Mouse (Mus musculus): ENCODE results near the gene Grin3a.
A peak's percentile ranks its signal among the peaks of the same experiment; 100 is the strongest.
"Not testable (repeated sequence)": the region's sequence is repeated elsewhere in the genome, so short reads cannot be mapped to it uniquely, and the experiment has no call there.

The Grin3a gene

GRCm38 (mm10) chr4:49680171-49680875, 165.2 kb downstream of the Grin3a start:
- no peak for DNase-seq (ENCODE audit: low spot score in 2 of 2)

GRCm38 (mm10) chr4:49676790-49677189, 168.8 kb downstream of the Grin3a start:
- no peak for DNase-seq (ENCODE audit: low spot score in 2 of 2)

DNA sequence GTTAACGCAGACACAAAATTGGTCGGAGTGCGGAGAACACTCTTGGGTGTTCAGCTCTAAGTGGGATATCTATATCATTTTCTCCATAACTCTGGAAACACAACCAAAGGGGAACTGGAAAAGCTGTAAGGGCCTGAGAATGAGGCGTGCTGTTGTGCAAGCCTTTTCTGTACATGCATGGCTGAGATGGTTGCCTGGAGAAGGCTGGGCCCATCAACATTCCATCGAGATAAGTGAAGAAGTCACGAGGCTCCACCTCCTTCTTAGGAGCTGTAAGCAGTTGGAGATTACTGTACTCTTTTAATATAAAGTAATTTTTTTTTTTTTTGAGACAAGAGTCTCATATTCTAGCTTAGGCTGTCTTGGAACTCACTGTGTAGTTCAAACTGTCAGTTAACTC, 169.5 kb downstream of the Grin3a start:
- DNase-seq (ENCODE audit: low spot score in 2 of 2), result no peak

GRCm38 (mm10) chr4:49664850-49665249, 180.7 kb downstream of the Grin3a start:
- DNase-seq (ENCODE audit: low spot score in 2 of 2), result no peak

DNA sequence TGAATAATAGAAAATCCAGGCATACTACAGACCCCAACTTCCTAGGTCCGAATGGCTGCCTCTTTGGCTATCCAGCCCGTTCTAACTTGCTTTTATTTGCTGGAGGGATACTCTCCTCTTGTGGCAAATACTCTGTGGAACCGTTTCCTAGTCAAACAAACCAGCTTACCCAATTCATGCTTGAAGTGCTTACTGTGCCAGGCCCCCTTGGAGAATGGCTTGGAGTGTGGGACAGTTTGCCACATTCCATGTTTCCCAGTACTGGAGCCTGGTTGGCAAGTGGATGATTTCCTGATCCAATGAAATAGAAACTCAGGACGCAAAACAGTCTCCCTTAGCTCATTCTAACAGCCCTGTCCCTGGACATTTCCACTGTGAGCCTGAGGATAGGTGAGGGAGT, 183.3 kb downstream of the Grin3a start:
- DNase-seq (ENCODE audit: low spot score in 2 of 2), result no peak

DNA sequence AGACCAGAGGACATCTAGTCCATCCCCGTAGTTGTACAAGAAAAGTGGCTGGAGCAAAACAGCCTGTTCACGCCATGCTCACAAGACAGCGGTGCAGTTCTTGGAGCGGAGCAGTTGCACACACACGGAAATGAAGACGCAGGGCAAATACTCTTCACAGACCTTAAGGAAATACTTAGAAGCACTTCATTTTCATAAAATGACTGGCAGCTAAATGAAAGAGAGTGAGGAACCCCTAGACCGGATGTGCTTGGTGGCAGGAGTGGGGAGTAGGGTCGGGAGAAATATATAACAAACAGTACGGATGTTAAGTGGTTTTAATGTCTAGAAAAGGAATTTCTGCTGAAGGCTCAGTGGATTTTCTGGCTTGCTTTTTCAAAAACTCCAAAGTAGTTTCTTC, 183.9 kb downstream of the Grin3a start:
- no peak for DNase-seq (ENCODE audit: low spot score in 2 of 2)

DNA sequence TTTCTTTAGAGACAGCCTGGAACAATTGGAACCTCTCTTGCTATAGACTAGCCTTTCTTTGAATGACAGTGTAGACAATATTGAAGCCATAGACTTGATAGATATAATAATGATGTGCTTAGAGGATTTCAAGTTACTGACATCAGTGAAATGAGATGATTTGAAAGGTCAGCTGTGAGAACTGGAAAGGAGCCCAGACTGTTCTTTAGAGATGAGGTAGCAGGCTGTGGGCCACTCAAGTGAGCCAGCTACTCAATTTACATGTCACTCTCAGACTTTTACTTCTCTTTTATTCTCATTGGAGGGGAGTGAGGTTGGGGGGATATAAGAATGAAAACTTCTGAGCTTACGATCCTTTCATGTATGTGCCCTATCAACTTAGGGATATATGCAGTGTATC, 186.1 kb downstream of the Grin3a start:
- DNase-seq (ENCODE audit: low spot score in 2 of 2), result no peak

DNA sequence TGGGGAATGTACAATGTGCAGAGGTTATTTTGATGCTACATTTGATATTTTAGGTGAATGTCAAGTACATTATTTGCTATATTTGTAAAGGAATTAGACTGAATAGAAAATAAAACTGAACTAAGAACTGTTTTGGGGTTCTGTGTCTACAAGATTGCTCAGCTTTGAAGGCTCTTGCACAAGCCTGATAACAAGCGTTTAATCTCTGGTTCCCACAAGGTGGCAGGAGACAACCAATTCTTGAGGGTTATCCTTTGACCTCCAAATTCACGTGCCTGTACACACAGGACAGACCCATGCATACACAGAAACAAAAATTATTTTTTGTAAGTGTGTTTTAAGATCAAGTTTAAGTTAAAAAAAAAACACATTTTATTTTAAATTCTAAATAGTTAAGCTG, 205.6 kb downstream of the Grin3a start:
- DNase-seq (ENCODE audit: low spot score in 2 of 2), result no peak

DNA sequence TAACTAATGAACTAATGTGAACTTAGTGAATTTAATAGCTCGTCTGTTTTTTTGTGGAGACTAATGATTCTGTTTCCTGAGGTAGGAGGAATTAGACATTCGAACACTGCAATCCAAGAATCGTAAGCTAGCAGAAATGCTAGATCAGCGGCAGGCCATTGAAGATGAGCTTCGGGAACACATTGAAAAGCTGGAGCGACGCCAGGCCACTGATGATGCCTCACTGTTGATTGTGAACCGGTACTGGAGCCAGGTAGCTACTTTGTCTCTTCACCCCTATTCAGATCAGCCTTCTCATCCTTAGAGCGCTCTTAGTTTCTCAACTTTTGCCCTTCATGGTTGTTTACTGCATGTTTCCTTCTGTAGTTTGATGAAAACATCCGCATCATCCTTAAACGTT, 207.7 kb downstream of the Grin3a start:
- no peak for DNase-seq (ENCODE audit: low spot score in 2 of 2)

- no peak for DNase-seq (ENCODE audit: low spot score in 2 of 2)
Observed at GRCm38 (mm10) chr4:49632139-49632481, 213.4 kb downstream of the Grin3a start.

DNA sequence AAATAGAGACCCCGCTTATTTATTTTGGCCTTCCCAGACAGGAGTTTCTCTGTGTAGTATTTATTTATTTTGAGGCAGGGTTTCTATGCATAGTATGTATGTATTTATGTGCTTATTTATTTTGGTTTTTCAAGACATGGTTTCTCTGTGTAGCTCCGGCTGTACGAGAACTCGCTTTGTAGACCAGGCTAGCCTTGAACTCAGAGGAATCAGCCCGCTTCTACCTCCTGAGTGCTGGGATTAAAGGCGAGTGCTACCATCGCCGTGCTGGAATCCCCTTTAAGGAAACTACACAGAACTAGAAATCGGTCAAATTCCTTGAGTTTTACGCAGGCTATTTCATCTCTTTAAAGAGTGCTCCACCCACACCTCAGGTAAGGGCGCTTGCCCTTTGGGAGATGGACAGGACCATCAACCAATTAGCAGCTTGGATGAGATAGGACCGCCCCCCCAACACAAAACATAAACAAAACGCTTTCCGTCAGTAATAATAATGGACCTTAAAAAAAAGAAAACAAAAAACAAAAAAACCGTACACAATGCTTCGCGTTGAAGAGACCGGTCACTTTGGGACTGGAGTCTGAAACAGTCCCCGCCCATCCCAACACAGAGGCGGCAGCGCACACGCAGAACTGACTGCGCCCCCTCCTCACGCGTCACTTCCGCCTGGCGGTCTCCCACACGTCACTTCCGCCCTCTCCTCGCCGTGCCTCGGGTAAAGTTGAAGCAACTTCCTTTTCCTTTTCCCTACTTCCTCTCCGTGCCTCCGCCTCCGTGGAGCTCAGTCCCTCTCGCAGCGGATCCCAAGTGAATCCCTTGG, 214.0 kb downstream of the Grin3a start, which contains the start of gene Rnf20:
Gene Rnf20, plus strand, starts transcription at position 688 of the 820 bp plus-strand sequence.
- DNase-seq (ENCODE audit: low spot score in 2 of 2), result peak; percentile 87 to 93

- DNase-seq (ENCODE audit: low spot score in 2 of 2), result no peak
Observed at GRCm38 (mm10) chr4:49628941-49629340, 216.6 kb downstream of the Grin3a start.

- peak; percentile 33 to 63 for DNase-seq (ENCODE audit: low spot score in 2 of 2)
Observed at GRCm38 (mm10) chr4:49626973-49627372, 218.6 kb downstream of the Grin3a start.

- not testable (repeated sequence) for DNase-seq (ENCODE audit: low spot score in 2 of 2)
Observed at GRCm38 (mm10) chr4:49624969-49625368, 220.6 kb downstream of the Grin3a start.

GRCm38 (mm10) chr4:49623916-49624315, 221.6 kb downstream of the Grin3a start:
- no peak for DNase-seq (ENCODE audit: low spot score in 2 of 2)

DNA sequence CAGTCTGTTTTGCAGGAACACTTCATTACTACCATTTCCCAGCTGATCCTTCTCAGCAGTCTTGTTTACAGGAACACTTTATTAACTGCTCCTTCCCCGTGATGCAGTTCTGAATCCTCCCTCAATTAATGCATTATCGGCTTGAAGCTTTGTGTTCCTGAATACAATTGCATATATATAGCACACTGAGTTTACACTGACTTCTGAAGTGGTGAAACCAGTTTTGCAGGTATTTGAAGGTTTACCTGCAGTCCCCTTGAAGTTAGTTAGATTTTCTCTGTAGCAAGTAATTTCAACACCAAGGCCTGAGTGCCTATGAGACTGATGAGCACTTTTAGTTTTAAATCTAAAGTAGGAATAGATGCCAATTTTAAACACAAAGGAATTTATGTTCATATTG, 223.3 kb downstream of the Grin3a start:
- DNase-seq (ENCODE audit: low spot score in 2 of 2), result no peak

DNA sequence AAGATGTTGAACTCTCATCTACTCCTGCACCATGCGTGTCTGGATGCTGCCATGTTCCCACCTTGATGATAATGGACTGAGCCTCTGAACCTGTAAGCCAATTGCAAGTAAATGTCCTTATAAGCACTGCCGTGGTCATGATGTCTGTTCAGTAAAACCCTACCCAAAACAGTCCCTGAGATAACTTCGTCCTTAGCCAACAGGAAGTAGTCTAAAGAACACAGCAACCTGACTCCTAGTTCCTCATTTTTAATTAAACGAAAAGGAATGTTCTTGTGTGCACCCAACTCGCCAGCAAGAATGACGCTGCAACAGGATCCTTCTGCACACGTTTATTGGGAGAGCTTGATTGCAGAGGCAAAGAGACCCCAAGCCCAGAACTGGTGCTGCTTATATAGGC, 225.7 kb downstream of the Grin3a start:
- DNase-seq (ENCODE audit: low spot score in 2 of 2), result not testable (repeated sequence)

DNA sequence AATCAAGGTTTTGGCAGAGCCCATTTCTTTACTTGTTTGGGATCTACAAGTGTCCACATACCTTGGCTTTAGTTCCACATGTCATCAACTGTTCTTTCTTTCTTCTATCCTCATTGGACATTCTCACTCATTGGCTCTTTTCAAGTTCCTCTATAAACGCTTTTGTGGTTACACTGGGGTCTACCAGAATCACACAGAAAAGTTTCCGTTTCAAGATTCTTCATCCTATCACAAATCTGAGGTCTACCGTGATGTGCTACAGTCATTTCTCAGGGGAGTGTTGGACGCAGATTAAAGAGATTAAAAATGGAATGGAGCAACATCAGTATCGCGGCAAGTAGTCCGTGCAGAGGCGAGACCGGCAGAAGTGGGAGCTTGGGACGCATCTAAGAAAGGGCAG, 228.6 kb downstream of the Grin3a start:
- no peak for DNase-seq (ENCODE audit: low spot score in 2 of 2)

Data from spleen, postnatal 14 days (tissue).